Mouse (Mus musculus): Measurements from ENCODE around the gene Farp1. TPM values are rescaled to one million over a fixed set of nuclear protein-coding genes. Genes with fewer than 3 reads are reported as not detected.
"Not testable (repeated sequence)": the region's sequence is repeated elsewhere in the genome, so short reads cannot be mapped to it uniquely, and the experiment has no call there.

The Farp1 gene
- total RNA-seq, 1 experiment from 2014 or later, result 0.38 TPM

GRCm38 (mm10) chr14:121051002-121051401 is 16.0 kb downstream of the Farp1 start:
- ATAC-seq (replicated peaks; ENCODE audit: insufficient number of reproducible peaks, low FRiP score, low TSS enrichment, poor library complexity, severe bottlenecking), result not testable (repeated sequence)

DNA sequence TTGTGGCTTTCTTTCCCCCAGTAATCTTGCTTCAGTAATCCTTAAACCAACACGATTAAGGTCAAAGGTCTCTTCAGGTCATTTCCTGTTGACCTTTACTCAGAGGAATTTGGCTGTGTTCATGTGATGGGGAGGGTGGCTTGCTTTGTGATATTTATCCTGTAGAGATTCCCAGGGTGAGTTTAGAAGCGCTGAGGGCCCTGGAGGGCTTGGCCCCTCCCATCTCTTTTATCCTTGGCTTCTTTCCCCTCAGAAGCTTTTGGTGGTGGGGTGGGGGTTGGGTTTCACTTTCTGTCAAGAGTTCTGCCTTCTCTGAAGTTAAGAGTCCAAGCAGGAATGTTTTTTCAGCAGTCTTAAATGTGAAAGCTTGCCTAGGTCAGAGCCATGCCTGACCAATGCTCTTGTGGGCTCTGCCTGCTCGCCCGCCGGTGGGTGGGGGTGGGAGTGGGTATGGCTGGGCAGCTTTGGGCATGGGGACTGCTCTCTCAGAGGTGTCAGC is 18.1 kb downstream of the Farp1 start:
- ATAC-seq (replicated peaks; ENCODE audit: insufficient number of reproducible peaks, low FRiP score, low TSS enrichment, poor library complexity, severe bottlenecking), result no peak

DNA sequence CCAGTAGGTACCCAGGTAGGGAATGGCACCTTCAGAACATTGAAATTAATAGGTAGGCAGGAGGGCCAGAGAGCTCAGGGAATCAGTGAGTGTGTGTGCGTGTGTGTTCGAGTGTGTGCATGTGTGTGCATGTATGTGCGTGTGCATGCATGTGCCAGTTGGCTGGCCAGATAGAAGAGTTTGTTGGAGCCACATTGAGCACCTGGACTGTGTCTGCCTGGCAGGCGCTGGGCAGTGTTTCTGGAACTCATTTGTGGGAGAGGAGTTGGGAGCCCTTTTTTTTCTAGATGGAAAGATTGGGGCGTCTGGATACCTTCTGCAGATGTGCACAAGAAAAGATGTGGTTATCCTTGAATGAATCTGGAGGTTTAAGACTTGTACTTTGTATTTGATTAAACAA is 19.1 kb downstream of the Farp1 start:
- no peak for ATAC-seq (replicated peaks; ENCODE audit: insufficient number of reproducible peaks, low FRiP score, low TSS enrichment, poor library complexity, severe bottlenecking)

DNA sequence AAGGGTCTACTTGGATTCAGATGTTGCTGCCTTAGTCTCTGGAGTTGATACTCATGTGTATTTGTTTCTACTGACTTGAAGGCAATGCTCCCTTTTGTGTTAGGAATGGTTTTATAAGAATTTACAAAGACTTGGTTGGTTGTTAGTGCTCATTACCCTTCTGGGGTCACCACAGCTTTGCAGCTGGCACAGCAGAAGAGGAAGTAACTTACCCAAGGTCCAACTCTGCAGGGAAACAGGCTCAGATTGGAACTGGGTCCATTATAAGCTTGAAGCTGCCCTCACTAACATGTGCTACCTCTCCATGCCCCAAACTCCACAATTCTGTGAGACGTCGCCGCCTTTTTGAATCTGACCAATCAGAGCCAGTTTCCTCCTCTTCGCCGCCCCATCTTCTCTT is 22.8 kb downstream of the Farp1 start:
- ATAC-seq (replicated peaks; ENCODE audit: insufficient number of reproducible peaks, low FRiP score, low TSS enrichment, poor library complexity, severe bottlenecking), result no peak

DNA sequence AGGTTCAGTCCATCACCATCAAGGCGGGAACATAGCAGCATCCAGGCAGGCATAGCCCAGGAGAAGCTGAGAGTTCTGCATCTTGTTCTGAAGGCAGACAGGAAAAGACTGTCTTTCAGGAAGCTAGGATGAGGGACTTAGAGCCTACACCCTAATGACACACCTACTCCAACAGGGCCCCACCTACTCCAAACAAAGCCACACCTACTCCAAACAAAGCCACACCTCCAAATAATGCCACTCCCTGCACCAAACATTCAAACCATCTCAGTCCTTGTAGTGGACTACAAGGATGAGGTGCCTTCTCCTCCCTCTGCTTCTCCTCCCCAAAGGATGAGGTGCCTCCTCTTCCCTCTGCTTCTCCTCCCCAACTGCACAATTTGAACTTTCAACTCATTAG is 23.5 kb downstream of the Farp1 start:
- no peak for ATAC-seq (replicated peaks; ENCODE audit: insufficient number of reproducible peaks, low FRiP score, low TSS enrichment, poor library complexity, severe bottlenecking)

DNA sequence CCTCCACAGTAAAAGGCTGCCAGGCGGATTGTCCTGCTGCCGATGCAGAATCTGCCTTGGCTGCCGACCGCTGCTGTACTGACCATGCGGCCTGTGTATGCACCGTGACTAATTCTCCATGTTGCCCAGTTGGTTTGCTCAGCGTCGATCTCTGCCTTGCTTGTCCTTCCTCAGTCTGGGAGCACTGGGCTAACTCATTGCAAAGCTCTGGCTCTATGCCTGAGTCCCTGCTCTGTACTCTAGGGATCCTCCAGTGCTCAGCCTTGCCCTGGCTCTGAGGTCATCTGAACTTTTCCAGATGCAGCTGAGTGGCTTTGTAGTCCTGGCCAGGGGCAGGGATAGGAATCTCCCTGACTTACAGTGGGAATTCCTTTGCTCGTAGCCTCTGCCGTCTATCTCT is 24.3 kb downstream of the Farp1 start:
- no peak for ATAC-seq (replicated peaks; ENCODE audit: insufficient number of reproducible peaks, low FRiP score, low TSS enrichment, poor library complexity, severe bottlenecking)

DNA sequence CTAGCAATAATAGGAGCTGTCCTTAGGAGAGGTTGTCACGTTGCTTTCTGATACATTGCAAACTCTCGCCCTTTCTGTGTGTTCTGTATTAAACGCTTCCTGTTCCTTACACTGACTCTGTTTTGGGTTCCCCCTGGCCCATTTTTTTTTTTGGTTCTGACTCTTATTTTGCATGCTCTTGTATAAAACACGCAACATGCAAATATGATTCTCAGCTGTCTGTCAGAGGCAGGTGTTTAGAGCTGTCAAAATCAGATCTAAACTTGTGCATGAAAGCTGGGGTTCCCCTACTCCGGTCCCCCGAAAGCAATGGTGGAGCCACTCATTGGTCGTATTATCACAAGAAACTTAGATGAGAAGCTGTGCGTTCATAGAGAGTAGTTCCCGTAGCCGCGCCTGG is 25.5 kb downstream of the Farp1 start:
- no peak for ATAC-seq (replicated peaks; ENCODE audit: insufficient number of reproducible peaks, low FRiP score, low TSS enrichment, poor library complexity, severe bottlenecking)

- ATAC-seq (replicated peaks; ENCODE audit: insufficient number of reproducible peaks, low FRiP score, low TSS enrichment, poor library complexity, severe bottlenecking), result no peak
Observed at GRCm38 (mm10) chr14:121061686-121062085, 26.7 kb downstream of the Farp1 start.

- no peak for ATAC-seq (replicated peaks; ENCODE audit: insufficient number of reproducible peaks, low FRiP score, low TSS enrichment, poor library complexity, severe bottlenecking)
Observed at GRCm38 (mm10) chr14:121062238-121063082, 27.5 kb downstream of the Farp1 start.

- ATAC-seq (replicated peaks; ENCODE audit: insufficient number of reproducible peaks, low FRiP score, low TSS enrichment, poor library complexity, severe bottlenecking), result no peak
Observed at GRCm38 (mm10) chr14:121064726-121065125, 29.7 kb downstream of the Farp1 start.

GRCm38 (mm10) chr14:121073093-121073866 is 38.3 kb downstream of the Farp1 start:
- ATAC-seq (replicated peaks; ENCODE audit: insufficient number of reproducible peaks, low FRiP score, low TSS enrichment, poor library complexity, severe bottlenecking), result no peak

- ATAC-seq (replicated peaks; ENCODE audit: insufficient number of reproducible peaks, low FRiP score, low TSS enrichment, poor library complexity, severe bottlenecking), result no peak
Observed at GRCm38 (mm10) chr14:121074197-121074734, 39.3 kb downstream of the Farp1 start.

GRCm38 (mm10) chr14:121080739-121081138 is 45.7 kb downstream of the Farp1 start:
- no peak for ATAC-seq (replicated peaks; ENCODE audit: insufficient number of reproducible peaks, low FRiP score, low TSS enrichment, poor library complexity, severe bottlenecking)

DNA sequence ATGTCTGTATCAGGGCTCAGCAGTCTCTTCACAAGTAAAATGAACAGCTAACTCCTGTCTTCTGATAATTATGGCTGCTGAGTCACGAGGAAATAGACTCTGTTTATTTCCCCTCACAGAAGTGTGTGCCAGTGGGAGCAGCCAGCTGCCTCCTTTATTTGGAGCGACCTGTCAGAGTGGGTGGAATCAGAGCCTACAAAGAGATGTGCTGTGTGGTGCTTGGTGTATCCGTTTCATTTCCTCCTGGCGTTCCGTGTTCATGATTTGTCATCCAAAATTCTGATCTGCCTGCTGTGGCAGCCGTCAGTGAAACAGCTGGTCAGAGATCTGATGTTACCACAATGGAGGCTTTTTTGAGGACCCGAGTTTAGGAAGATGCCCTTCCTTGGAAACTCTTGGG is 47.3 kb downstream of the Farp1 start:
- ATAC-seq (replicated peaks; ENCODE audit: insufficient number of reproducible peaks, low FRiP score, low TSS enrichment, poor library complexity, severe bottlenecking), result no peak

- ATAC-seq (replicated peaks; ENCODE audit: insufficient number of reproducible peaks, low FRiP score, low TSS enrichment, poor library complexity, severe bottlenecking), result no peak
Observed at GRCm38 (mm10) chr14:121082793-121083192, 47.8 kb downstream of the Farp1 start.

DNA sequence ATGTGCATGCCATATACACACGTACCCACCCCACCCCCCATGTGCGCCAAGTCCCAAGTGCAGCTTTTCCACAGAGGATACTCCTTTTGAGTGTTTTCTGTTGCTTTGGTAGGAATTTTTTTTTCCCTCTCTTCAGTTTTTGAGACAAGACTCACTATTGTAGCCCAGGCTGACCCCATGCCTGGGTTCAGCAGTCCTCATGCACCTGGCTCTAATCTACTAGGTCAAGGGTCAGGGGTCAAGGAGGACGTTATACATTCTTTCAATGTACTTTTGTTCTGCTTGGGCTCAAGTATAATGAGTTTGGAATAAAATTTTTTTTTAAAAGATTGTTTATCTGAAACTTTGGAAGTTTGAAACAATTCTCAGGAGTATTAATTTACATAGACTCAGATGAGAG is 48.4 kb downstream of the Farp1 start:
- no peak for ATAC-seq (replicated peaks; ENCODE audit: insufficient number of reproducible peaks, low FRiP score, low TSS enrichment, poor library complexity, severe bottlenecking)

DNA sequence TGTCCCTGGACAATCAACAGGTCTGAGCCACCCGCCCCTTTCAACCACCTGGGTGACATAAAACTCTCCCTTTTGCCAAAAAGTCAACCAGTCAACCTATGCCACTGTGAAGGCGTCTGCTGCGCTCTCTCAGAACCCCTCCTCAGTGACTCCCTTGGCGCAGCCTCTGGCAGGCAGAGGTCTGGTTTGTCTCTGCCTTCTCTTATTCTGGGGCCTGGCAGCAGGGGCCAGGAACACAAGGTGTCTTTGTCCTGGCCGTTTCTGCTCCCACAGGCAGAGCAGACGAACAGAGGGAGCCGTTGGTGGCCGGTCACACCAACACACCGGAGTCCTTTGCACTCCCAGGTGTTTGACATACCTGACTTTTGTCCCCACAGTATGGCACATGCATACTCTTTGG is 57.5 kb downstream of the Farp1 start:
- no peak for ATAC-seq (replicated peaks; ENCODE audit: insufficient number of reproducible peaks, low FRiP score, low TSS enrichment, poor library complexity, severe bottlenecking)

GRCm38 (mm10) chr14:121093860-121094259 is 58.9 kb downstream of the Farp1 start:
- no peak for ATAC-seq (replicated peaks; ENCODE audit: insufficient number of reproducible peaks, low FRiP score, low TSS enrichment, poor library complexity, severe bottlenecking)

DNA sequence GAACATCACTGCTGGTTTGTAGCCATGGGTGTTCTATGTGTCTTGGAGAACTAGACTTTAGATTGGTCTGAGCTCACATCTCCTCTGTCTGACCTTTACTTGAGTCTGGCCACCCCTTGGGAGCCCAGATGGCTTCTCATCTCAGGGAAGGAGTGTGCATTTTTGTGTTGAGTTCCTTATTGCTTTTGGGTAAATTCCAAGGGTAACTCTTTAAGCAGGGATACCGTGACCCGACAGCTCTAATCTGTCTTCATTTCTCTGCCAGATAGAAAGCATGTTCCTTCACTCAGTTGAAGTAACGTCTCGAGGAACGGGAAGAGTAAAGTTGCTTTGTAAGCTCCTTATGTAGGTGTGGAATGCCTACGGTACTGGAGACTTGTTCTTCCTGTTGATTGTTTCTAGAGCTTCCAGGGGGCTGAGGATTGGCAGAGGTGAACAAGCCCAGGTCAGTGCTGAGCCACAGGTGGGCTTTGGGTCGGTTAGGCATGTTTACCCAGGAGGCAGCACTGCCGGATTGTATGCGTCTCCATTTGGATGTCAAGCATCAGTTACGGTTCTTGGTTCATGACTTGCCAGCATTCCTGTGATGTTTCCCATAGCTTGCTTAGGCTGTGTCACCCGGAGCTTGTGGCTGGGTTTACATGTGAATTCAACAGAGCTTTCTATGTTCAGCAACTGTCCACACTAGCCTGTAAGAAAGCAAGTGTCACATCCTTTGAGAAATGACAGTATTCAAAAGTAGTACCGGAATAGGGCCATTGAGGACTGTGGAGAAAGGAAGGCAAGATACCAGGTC is 62.8 kb downstream of the Farp1 start:
- ATAC-seq (replicated peaks; ENCODE audit: insufficient number of reproducible peaks, low FRiP score, low TSS enrichment, poor library complexity, severe bottlenecking), result no peak
